Mouse (Mus musculus): ENCODE data around the gene Srxn1. TPM values are rescaled to one million over a fixed set of nuclear protein-coding genes. Genes with fewer than 3 reads are reported as not detected.

The Srxn1 gene
- polyA plus RNA-seq, 1 experiment from 2014 or later: 11.0 TPM

DNA sequence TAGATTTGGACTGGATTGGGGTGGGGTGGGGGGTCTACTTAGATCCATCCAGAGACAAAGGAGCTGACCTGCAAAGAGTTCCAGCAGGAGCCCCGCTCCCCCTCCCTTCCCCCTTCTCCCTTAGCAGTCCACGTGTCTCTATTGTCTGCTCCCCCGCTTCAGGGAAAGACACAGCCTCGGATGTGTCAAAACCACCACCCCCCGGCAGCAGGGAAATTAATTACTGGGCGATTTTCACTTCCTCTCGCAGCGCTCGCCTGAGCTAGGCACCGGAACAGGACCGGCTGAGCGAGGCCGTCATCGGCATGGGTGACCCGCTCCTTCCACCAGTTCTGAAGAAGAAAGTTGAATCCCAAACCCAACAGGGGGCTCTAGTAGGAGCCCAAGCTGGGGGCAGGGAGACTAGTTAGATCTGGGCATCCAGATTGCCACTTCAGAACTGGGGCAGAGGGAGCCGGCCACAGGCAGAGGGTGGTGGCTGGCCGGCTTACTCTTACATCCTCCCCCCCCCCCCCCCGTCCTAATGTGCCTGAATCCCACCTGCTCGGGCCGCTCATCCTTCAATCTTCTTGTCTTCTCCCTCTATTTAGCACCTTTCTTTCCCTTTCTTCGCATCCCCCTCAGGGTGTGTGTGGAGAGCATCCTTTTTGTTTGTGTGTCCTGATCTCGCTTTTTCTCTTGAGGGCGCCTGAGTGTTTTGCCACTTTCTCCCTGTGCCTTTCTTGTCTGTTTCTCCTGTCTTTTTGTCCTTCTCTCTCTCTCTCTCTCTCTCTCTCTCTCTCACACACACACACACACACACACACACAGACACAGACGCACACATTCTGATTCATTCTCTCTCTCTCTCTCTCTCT, 24.4 kb upstream of the Srxn1 start, which contains the start of gene Scrt2:
Scrt2 (plus strand) TSS at position 845 of the 857 bp plus-strand sequence.
- H3K36me3 ChIP-seq: no peaks in the 10 kb centered on the region
- H3K27ac ChIP-seq (replicated peaks): no peak within 1 kb of the TSS
- peaks cover 14% of the 10 kb centered on the region for H3K4me1 ChIP-seq
- no peak for ATAC-seq (ENCODE audit: insufficient number of reproducible peaks, low FRiP score, low TSS enrichment, low read depth)
- H3K4me2 ChIP-seq (replicated peaks): peak within 1 kb of the TSS; percentile 70
- no peaks in the 10 kb centered on the region for H3K9me3 ChIP-seq (replicated peaks)
- peak within 1 kb of the TSS; percentile 38 for H3K4me3 ChIP-seq (replicated peaks)
- H3K27me3 ChIP-seq: peaks cover 78% of the 10 kb centered on the region
- no peak within 1 kb of the TSS for H3K9ac ChIP-seq
- WGBS: 2% methylated on average over 23 of the region's 24 CpGs

DNA sequence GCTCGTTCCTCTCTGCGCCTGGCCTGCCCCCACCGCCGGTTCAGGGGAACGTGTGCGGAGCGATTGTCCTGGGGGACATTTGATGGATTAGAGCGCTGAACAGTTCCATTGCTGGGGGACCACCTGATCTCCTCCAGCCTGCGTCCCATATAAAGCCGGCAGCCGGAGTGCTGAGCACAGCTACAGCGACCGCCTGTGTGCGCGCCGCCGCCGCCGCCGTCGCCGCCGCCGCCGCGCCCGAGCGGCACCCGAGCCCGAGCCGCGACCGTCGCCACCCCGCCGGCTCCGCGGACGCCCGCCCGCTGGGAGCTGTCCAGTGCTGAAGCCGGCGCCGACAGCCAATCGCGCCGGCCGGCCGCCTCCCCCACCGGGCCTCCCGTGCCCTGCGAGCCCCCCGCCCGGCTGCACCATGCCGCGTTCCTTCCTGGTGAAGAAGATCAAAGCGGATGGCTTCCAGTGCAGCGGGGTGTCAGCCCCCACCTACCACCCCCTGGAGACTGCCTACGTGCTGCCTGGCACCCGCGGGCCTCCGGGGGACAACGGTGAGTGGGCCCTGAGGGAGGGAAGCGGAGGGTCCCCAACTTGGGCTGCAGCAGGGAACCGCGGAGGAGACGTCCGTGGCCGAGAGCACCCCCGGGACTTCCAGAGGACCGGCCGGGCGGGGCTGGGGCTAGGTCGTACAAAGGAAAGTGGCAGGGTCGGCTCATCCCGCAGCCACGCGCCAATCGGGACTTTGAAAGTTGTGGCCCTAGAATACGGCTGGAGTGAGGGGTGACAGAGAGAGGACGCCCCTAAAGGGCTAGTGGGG, 23.5 kb upstream of the Srxn1 start:
- no peak overlapping the region for H3K9ac ChIP-seq
- peak; percentile 88 for ATAC-seq (ENCODE audit: insufficient number of reproducible peaks, low FRiP score, low TSS enrichment, low read depth)
- H3K27me3 ChIP-seq: peaks cover 74% of the 10 kb centered on the region
- H3K36me3 ChIP-seq: no peaks in the 10 kb centered on the region
- H3K4me3 ChIP-seq (replicated peaks): peak overlapping the region; percentile 38
- peak overlapping the region; percentile 70 for H3K4me2 ChIP-seq (replicated peaks)
- peaks cover 14% of the 10 kb centered on the region for H3K4me1 ChIP-seq
- under 1% methylated on average over 81 of the region's 81 CpGs for WGBS
- no peak overlapping the region for H3K27ac ChIP-seq (replicated peaks)
- H3K9me3 ChIP-seq (replicated peaks): no peaks in the 10 kb centered on the region

DNA sequence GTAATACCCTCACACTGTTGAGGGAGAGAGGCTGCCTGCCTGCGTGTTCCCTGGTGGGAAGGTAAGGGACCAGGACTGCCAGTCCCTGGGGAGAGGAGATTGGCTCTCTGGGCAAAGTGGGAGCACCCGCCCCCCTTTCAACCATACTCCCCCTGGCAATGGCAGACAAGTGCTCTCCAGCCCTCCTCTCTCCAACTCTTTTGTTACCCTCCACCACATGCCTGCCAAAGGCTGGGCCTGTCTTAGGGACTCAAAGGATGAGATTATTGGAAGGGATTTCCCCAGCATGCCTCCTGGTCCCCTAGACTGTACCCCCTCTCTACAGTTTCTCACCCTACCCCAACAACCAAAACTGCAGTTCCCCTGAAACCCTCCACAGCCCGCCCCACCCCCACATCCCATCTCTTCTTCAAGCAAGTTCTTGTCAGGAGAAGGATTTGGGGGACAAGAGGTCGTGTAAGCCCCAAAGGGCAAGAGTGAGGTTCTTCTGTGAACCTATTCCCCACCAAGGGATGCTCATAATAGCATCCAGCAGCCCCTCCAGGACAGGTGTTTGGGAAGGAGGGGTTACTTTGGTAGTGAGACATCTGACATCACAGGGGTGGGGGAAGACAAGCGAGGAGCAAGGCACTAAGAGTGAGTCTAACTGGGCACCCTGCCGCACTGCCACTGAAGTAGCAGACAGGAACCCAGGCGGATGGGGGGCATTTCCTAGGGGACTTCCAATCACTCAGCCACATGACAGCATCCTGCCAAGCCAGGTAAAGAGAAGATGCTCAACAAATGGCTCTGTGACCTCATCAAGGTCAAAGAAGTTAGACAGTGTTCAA, 22.6 kb upstream of the Srxn1 start:
- H3K27ac ChIP-seq (replicated peaks): no peak overlapping the region
- 20% methylated on average over 7 of the region's 7 CpGs for WGBS
- peaks cover 66% of the 10 kb centered on the region for H3K27me3 ChIP-seq
- no peaks in the 10 kb centered on the region for H3K36me3 ChIP-seq
- no peak overlapping the region for H3K9ac ChIP-seq
- no peaks in the 10 kb centered on the region for H3K9me3 ChIP-seq (replicated peaks)
- H3K4me3 ChIP-seq (replicated peaks): no peak overlapping the region
- H3K4me1 ChIP-seq: peaks cover 14% of the 10 kb centered on the region
- H3K4me2 ChIP-seq (replicated peaks): peak overlapping the region; percentile 70
- no peak for ATAC-seq (ENCODE audit: insufficient number of reproducible peaks, low FRiP score, low TSS enrichment, low read depth)

DNA sequence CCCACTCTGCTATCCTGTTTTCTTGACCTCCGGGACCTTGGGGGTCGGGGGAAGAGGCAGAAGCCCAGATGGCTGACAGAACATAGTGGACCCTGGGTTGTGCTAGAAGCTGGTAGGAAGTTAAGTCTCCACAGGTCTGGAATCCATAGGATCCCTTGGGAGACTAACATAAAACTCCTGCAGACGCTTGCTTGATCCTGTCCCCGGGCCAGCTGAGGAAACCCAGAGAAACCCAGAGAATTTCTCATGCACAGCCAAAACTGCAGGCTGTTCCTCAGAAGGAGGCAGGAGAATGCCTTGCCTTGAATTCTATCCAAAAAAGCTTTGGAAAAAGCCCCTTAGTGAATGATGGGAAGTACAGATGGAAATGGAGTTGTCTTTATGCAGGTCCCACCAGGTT, 21.9 kb upstream of the Srxn1 start:
- Histone ChIP-seq H3K9ac (no peak overlapping the region), H3K4me3 (replicated peaks) (no peak overlapping the region), H3K27me3 (peaks cover 65% of the 10 kb centered on the region), H3K36me3 (no peaks in the 10 kb centered on the region), H3K27ac (replicated peaks) (no peak overlapping the region), H3K9me3 (replicated peaks) (no peaks in the 10 kb centered on the region), H3K4me2 (replicated peaks) (no peak overlapping the region), H3K4me1 (peaks cover 14% of the 10 kb centered on the region)
- 49% methylated on average over 4 of the region's 4 CpGs for WGBS
- no peak for ATAC-seq (ENCODE audit: insufficient number of reproducible peaks, low FRiP score, low TSS enrichment, low read depth)

DNA sequence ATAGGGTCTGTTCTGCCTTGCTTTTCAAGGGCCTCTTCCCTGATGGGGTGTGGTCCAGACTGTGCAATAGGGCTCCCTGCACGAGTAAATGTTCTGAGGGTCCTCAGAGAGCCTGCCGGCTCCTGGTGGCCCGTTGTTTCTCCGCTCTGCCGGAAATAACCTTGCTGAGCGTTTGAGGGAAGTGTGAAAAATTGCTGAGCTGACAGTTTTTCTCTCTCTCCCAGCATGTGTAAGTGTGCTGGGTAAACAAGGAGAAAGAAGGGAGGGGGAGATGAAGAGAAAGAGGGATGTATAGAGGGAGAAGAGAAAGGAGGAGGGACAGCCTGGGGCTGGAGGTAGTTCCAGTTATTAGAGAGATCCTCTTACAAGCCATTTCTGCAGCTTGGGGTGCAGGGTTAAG, 21.0 kb upstream of the Srxn1 start:
- Histone ChIP-seq H3K4me1 (peaks cover 14% of the 10 kb centered on the region), H3K36me3 (no peaks in the 10 kb centered on the region), H3K9me3 (replicated peaks) (no peaks in the 10 kb centered on the region), H3K27ac (replicated peaks) (no peak overlapping the region), H3K9ac (no peak overlapping the region), H3K27me3 (peaks cover 62% of the 10 kb centered on the region), H3K4me3 (replicated peaks) (no peak overlapping the region), H3K4me2 (replicated peaks) (no peak overlapping the region)
- 37% methylated on average over 6 of the region's 6 CpGs for WGBS
- ATAC-seq (ENCODE audit: insufficient number of reproducible peaks, low FRiP score, low TSS enrichment, low read depth): no peak

DNA sequence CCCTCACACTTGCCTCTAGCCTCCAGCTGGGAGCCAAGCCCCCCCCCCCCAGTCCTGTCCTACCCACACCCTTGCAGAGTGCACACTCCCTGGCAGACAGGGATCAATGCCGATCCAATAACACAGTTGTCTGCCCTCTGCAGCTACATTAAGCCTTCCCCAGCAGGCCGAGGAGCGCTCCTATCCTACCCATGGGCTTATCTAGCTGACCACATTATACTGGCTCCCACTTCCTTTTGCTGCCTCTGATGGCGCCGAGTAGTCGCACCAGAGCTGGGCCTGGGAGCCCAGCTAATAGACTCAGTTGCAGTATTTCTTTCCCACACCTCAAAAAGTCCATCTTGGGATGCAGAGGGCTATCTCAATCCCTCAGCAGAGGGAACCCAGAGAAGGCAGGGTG, 19.9 kb upstream of the Srxn1 start:
- Histone ChIP-seq H3K36me3 (no peaks in the 10 kb centered on the region), H3K4me2 (replicated peaks) (no peak overlapping the region), H3K9me3 (replicated peaks) (no peaks in the 10 kb centered on the region), H3K9ac (no peak overlapping the region), H3K4me1 (peaks cover 14% of the 10 kb centered on the region), H3K4me3 (replicated peaks) (no peak overlapping the region), H3K27ac (replicated peaks) (no peak overlapping the region), H3K27me3 (peaks cover 64% of the 10 kb centered on the region)
- no peak for ATAC-seq (ENCODE audit: insufficient number of reproducible peaks, low FRiP score, low TSS enrichment, low read depth)
- WGBS: 77% methylated on average over 6 of the region's 6 CpGs

DNA sequence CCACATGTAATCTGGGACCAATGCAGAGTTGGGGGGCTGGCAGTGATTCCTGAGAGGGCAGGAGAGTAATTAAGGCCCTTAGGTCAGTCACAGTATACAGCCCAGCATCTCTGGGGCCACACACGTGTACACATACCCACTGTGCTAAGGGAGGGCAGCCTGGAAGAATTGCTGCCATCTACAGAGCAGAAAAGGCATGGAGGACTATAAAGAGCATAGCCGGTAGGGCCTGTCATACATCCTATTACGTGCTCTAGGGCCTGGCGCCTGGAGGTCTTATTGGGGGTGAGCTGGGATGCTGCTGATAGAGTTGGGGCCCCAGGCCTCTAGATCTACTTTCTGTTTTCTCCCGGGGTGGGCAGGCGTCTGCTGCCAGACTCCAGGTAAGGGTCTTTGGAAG, 18.9 kb upstream of the Srxn1 start:
- no peak overlapping the region for H3K9ac ChIP-seq
- H3K4me3 ChIP-seq (replicated peaks): no peak overlapping the region
- ATAC-seq (ENCODE audit: insufficient number of reproducible peaks, low FRiP score, low TSS enrichment, low read depth): no peak
- H3K27ac ChIP-seq (replicated peaks): no peak overlapping the region
- H3K9me3 ChIP-seq (replicated peaks): no peaks in the 10 kb centered on the region
- no peak overlapping the region for H3K4me2 ChIP-seq (replicated peaks)
- WGBS: 65% methylated on average over 6 of the region's 6 CpGs
- H3K36me3 ChIP-seq: no peaks in the 10 kb centered on the region
- H3K27me3 ChIP-seq: peaks cover 66% of the 10 kb centered on the region
- H3K4me1 ChIP-seq: peaks cover 6% of the 10 kb centered on the region

DNA sequence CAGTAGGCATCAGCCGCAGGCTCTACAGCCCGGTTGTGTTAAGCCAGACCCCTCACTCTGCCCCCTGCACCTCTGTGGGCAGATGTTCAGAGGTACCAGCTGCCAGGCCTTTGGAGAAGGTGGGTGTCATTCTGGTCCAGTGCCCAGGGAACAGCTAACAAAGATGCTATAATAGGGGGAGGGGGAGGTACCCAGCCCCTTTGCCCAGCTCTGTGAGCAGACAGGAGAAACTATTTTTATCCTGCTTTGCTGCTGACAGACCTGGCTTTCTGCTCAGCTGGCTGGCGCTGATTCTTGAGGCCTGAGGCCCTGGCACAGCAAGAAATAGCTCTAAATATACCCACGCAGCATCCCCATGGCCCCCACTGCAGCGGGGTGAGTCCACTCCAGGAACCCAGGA, 18.2 kb upstream of the Srxn1 start:
- peaks cover 69% of the 10 kb centered on the region for H3K27me3 ChIP-seq
- no peak overlapping the region for H3K4me3 ChIP-seq (replicated peaks)
- H3K9me3 ChIP-seq (replicated peaks): no peaks in the 10 kb centered on the region
- H3K27ac ChIP-seq (replicated peaks): no peak overlapping the region
- no peak overlapping the region for H3K4me2 ChIP-seq (replicated peaks)
- no peaks in the 10 kb centered on the region for H3K36me3 ChIP-seq
- no peak overlapping the region for H3K9ac ChIP-seq
- no peak for ATAC-seq (ENCODE audit: insufficient number of reproducible peaks, low FRiP score, low TSS enrichment, low read depth)
- peaks cover 3% of the 10 kb centered on the region for H3K4me1 ChIP-seq
- WGBS: 72% methylated on average over 5 of the region's 5 CpGs

DNA sequence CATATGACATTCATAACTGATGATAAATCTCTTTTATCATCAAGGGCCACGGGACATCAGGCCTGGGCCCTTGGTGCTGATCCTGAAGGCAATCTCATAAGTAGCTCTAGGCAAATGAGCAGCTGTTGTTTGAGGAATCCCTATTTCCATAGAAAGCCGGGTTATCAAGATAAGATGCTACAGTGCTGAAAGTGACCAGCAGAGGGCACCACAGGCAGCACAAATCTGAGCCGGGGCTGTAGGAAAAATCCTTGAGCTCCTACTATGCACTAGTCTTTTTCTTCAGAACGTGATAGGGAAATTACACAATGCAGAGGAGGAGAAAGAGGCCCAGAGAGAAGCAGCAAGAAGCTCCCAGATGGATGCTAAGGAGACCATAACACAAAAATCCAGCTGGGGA, 16.2 kb upstream of the Srxn1 start:
- WGBS: 6% methylated on average over 4 of the region's 4 CpGs
- no peak overlapping the region for H3K4me2 ChIP-seq (replicated peaks)
- H3K27ac ChIP-seq (replicated peaks): no peak overlapping the region
- ATAC-seq (ENCODE audit: insufficient number of reproducible peaks, low FRiP score, low TSS enrichment, low read depth): no peak
- no peaks in the 10 kb centered on the region for H3K36me3 ChIP-seq
- H3K27me3 ChIP-seq: peaks cover 69% of the 10 kb centered on the region
- no peaks in the 10 kb centered on the region for H3K9me3 ChIP-seq (replicated peaks)
- H3K4me1 ChIP-seq: peaks cover 13% of the 10 kb centered on the region
- H3K9ac ChIP-seq: no peak overlapping the region
- no peak overlapping the region for H3K4me3 ChIP-seq (replicated peaks)

DNA sequence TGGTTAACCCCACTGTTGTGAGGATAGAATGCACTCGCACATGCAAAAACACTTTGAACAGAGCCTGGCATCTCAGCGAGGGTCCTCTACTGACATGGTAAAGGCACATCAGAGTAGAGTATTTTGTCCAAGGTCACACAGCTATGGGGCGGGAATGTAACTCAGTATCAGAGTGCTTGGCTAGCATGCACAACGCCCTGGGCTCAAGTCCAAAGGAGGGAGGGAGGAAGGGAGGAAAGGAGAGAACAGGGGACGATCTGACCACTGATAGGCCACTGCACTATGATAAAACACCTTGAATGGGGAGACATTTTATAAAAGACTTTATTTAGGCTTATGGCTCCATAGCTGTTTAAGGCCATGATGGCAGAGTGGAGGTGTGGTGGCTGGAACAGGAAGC, 15.7 kb upstream of the Srxn1 start:
- Histone ChIP-seq H3K27ac (replicated peaks) (no peak overlapping the region), H3K4me1 (peaks cover 13% of the 10 kb centered on the region), H3K4me2 (replicated peaks) (no peak overlapping the region), H3K9ac (no peak overlapping the region), H3K4me3 (replicated peaks) (no peak overlapping the region), H3K9me3 (replicated peaks) (no peaks in the 10 kb centered on the region), H3K27me3 (peaks cover 69% of the 10 kb centered on the region), H3K36me3 (no peaks in the 10 kb centered on the region)
- ATAC-seq (ENCODE audit: insufficient number of reproducible peaks, low FRiP score, low TSS enrichment, low read depth): no peak
- WGBS: 76% methylated on average over 5 of the region's 5 CpGs

DNA sequence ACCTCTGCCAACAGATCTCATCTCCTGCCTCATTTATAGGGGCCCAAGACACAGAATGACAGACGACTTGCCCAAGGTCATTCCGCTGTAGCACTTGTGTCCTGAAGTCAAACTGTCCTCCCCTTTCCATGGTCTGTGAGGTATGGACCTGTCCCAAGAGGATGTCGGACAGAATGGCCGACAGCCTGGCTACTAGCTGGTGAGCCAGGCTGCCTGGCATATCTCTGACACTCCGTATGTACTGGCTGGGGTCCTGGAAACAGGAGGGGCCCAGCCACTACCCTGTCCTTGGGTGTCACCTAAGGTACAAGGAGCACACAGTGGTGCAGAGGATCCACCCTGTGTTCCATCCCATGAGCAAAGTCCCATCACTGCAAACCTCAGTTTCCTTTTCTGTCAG, 14.8 kb upstream of the Srxn1 start:
- 88% methylated on average over 5 of the region's 5 CpGs for WGBS
- no peak overlapping the region for H3K9ac ChIP-seq
- no peak for ATAC-seq (ENCODE audit: insufficient number of reproducible peaks, low FRiP score, low TSS enrichment, low read depth)
- peaks cover 18% of the 10 kb centered on the region for H3K4me1 ChIP-seq
- peaks cover 70% of the 10 kb centered on the region for H3K27me3 ChIP-seq
- no peak overlapping the region for H3K4me2 ChIP-seq (replicated peaks)
- H3K36me3 ChIP-seq: no peaks in the 10 kb centered on the region
- H3K27ac ChIP-seq (replicated peaks): no peak overlapping the region
- H3K9me3 ChIP-seq (replicated peaks): no peaks in the 10 kb centered on the region
- no peak overlapping the region for H3K4me3 ChIP-seq (replicated peaks)
